Mouse (Mus musculus) activated CD4-positive, CD25-positive, alpha-beta regulatory T cell, adult 4 months (primary cell): ENCODE measurements around the gene Aldh1a1. TPM values are rescaled to one million over a fixed set of nuclear protein-coding genes. Genes with fewer than 3 reads are reported as not detected.

Source experiments
- ATAC-seq: one replicate; pipeline ENCODE4 v1.8.0; 2017
- polyA plus RNA-seq, 2 experiments: library from polyadenylated mRNA; unstranded; fragments of 100-300 nt; shearing (Covaris generic); gene quantifications; one replicate each; pipeline ENCODE4 v1.2.1; 2017

The Aldh1a1 gene
- polyA plus RNA-seq, 2 experiments from 2014 or later = 0.44 TPM; not detected in 1

DNA sequence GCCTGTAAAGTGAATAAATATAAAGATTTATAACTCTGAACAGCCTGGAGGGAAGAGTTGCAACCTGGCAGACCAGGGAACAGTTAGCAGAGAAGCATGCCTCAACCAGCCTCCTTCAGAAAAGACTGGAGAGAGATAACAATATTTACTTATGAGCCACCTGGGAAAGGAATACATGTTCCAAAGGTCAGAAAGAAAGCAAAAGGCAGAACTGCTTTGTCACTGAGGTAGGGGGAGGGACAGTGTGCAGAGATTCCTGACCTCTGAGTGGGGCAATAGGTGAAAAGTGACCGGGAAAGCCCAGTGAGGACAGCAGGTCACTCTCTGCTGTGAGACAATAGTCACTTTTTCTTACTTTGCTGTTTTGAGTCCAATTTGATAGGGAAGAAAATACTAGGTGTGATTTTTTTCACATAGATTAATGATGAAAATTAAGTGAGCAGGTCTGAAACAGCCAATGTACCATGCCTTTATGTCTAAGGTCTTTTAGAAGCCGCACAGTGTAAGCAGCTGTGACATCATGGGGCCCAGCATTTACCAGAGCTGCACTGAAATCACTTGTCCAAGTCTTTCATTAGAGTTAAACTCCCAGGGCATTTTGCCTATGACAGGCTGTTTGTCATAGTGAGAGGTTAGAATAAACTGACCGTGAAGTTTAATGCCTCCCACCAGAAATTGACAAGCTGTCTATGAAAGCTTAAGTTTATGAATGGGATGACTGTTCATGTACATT lies 161.8 kb downstream of the Aldh1a1 start:
- ATAC-seq = no peak

DNA sequence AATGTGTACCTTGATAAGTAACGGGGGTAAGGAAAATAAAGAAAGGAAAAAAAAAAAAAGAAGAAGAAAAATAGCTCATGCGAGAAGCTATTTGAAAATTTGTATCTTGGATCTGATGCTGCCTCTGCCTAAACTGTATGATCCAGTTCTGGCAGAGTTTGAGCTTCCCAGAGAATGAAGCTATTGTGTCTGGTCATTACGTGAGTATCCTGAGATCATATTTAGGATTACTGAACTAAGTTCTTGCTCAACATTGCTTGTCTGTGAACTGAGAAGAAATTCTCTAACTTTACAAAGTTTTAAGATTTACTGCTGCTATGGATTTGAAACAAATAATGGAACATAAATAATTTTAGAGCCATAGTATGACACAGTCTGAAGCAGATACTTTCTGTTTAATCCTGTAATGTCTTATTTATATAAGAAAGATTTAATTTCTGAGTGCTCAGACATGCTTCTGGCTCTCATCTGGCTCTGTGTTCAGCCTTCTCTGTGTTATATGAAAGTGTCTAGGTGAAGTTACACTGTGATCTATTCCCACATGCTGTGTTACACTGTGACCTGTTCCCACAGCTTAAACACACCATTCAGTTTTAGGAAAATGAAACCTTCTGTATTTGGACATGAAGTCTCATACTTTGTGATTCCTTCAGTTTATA lies 185.3 kb downstream of the Aldh1a1 start:
- no peak for ATAC-seq

Other genes with a start within 250 kb of the Aldh1a1 start
- gene Anxa1, start 101.8 kb upstream of the Aldh1a1 start, polyA plus RNA-seq = 10 to 100 TPM in 1 of 2 experiments, 1 to 10 TPM in 1; 8.3 to 10.4 TPM
- not detected for gene Aldh1a7, start 234.8 kb downstream of the Aldh1a1 start, polyA plus RNA-seq